Mouse (Mus musculus): ENCODE measurements at regions not wholly inside any gene's neighbourhood (a gene's known extent, or its start where the extent isn't known, plus 50 kb on each side); places are given as distances from the start of the nearest gene placed in this dataset.

- no peak for DNase-seq (ENCODE audit: low read depth, low spot score)
Measured at GRCm38 (mm10) chr2:9267675-9268074, 613.4 kb upstream of the 4930412O13Rik start.

- no peak for DNase-seq (ENCODE audit: low read depth, low spot score)
Measured at GRCm38 (mm10) chr2:9283441-9283840, 597.6 kb upstream of the 4930412O13Rik start.

- no peak for DNase-seq (ENCODE audit: low read depth, low spot score)
Measured at GRCm38 (mm10) chr2:9285800-9286199, 595.3 kb upstream of the 4930412O13Rik start.

DNA sequence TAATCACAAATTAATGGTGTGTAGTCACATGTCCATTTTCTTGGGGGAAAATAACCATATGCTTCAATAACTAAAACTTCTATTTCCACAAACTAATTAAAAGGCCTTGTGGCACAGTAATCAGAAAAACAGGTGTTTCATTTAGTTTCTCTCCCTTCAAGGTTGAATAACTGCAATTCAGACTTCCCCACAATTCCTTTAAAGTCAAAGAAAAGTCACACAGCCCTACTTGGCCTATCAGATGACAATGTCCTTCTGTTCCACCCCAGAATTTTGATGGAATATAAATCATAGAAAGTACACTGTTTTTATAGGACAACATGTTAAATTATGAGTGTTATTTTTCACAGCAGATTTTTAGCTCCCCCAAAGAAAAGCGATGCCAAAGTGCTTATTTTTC lies 594.0 kb upstream of the 4930412O13Rik start:
- no peak for DNase-seq (ENCODE audit: low read depth, low spot score)

DNA sequence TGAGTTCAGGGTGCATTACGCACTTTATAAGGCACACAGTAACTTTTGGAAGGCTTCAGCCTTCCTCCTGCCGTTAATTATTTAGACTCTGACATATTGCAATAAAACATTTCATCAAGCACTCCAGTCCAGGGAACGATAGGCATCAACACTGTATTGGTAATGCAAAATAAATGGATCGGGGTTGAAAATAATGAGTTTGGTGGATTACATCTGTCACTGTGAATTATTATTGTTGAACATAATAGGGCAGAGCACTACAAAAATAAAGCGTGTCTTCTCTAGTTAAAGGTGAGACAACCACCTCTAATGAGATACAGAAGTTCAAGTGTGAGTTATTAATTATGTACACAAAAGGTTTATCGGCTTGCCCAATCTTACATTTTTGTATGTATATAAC lies 593.4 kb upstream of the 4930412O13Rik start:
- no peak for DNase-seq (ENCODE audit: low read depth, low spot score)

- DNase-seq (ENCODE audit: low read depth, low spot score), result peak; percentile 15
Measured at GRCm38 (mm10) chr2:9331630-9332352, 549.3 kb upstream of the 4930412O13Rik start.

- no peak for DNase-seq (ENCODE audit: low read depth, low spot score)
Measured at GRCm38 (mm10) chr2:9348982-9349381, 532.1 kb upstream of the 4930412O13Rik start.

GRCm38 (mm10) chr2:9349994-9350393 lies 531.1 kb upstream of the 4930412O13Rik start:
- DNase-seq (ENCODE audit: low read depth, low spot score), result no peak

DNA sequence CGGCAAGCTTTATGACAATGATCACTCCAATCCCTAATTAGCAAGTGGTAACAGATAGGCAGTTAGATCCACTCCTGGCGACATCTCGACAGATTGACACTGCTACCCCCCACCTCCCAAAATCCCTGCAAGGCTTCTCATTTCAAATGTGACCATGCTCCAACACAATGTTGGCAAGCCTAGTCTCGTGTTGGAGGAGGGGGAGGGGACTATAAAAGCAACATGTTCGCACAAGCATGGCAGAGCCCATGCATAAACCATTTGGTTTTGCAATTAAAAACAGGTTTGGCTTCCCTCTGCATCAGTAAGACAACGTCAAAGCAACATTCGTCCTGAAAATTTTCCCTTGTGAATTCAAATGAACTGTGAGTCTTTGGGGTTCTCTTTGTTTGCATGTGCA lies 528.9 kb upstream of the 4930412O13Rik start:
- peak; percentile 20 for DNase-seq (ENCODE audit: low read depth, low spot score)

- DNase-seq (ENCODE audit: low read depth, low spot score), result no peak
Measured at GRCm38 (mm10) chr2:9360020-9360419, 521.0 kb upstream of the 4930412O13Rik start.

DNA sequence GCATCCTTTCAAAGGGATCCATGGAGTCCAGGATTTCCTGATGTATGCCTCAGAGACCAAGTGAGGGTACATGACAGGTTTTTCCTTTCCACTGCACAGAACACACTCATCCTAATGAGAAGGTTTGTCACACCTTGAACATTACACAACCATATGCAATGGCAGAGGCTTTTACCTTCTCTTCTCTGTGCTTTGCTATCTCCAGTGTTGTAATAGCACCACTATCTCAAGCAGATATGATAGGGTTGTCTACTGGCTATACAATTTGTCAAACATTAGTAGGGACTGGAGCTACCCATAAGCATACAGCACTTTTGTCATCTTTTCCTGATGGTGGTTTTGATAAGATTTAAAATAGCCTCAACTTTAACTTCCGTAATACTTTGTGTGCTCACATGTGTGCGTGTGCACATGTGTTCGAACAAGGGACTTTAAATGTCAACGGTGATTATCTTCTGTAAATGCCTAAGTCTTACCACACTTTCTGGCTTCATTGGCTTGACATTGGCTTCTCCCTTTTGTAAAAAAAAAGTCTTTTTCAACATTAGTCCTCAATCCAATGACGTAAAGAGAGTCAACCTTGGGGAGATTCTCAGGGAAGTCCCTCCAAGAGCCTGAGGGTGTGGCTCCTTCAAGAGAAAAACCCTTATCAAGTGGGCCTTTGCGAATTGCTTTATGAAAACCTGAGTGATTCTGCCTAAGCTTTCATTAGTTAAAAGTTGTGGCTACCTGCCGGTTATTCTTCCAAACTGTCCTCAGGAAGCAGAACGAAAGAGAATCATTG lies 513.1 kb upstream of the 4930412O13Rik start:
- DNase-seq (ENCODE audit: low read depth, low spot score), result no peak

- DNase-seq (ENCODE audit: low read depth, low spot score), result no peak
Measured at GRCm38 (mm10) chr2:9369572-9369971, 511.5 kb upstream of the 4930412O13Rik start.

- no peak for DNase-seq (ENCODE audit: low read depth, low spot score)
Measured at GRCm38 (mm10) chr2:9386566-9386965, 494.5 kb upstream of the 4930412O13Rik start.

DNA sequence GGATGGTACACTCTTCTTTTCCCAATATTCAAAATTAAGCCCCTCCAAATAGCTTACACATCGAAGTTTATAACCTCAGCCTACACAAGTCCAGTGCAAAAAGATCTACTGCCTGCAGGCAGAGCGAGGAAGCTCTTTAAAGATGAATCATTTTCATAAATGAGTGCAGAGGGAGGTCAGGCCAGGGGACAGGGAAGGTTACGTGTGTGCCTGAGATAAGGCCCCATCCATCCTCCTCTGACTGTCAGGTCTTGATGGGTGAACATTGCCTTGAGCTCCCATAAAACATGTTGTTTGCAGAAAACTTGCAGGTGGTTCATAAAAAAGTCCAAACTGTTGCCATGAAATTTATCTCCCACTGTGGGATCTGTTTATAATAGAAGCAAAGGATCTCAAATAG lies 493.0 kb upstream of the 4930412O13Rik start:
- DNase-seq (ENCODE audit: low read depth, low spot score), result peak; percentile 30

- DNase-seq (ENCODE audit: low read depth, low spot score), result no peak
Measured at GRCm38 (mm10) chr2:9395379-9395999, 485.6 kb upstream of the 4930412O13Rik start.

DNA sequence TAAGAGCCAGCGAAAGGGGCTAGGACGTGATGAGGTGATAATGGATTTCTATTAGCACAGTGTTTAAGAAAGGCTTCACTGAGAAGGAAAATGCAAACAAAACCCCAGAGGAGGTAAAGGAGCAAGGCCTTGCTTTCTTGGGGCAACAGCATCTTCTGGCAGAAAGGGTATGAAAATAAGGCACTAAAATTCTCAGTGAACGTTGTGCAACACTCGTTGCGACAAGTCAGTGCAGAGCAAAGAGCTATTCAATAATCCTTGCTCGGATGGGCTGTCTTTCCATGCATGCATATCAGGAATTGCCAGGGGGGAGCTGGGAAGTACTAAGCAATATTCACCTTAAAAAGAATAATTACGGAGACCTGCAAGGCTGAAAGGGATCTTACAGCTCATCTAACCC lies 479.6 kb upstream of the 4930412O13Rik start:
- DNase-seq (ENCODE audit: low read depth, low spot score), result no peak

DNA sequence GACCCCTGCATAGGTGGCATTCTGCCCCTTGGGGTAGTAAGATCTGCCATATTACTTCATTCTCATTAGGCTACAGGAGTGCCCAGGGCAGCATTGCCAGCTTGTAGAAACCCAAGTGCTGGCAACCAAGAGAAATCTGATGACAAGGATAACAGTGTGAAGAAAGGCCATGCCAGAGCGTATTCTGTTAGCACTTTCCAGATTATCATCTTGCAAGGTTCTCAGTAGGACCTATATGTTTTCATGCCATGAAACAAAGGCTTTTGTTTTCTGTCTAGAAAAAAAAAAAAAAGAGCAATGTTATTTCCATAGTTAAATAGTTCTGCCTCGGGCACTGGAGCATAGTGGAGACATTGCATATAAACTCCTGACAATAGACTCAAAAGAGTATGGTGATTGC lies 478.8 kb upstream of the 4930412O13Rik start:
- DNase-seq (ENCODE audit: low read depth, low spot score), result no peak

- DNase-seq (ENCODE audit: low read depth, low spot score), result peak; percentile 47
Measured at GRCm38 (mm10) chr2:9409075-9409474, 472.0 kb upstream of the 4930412O13Rik start.

DNA sequence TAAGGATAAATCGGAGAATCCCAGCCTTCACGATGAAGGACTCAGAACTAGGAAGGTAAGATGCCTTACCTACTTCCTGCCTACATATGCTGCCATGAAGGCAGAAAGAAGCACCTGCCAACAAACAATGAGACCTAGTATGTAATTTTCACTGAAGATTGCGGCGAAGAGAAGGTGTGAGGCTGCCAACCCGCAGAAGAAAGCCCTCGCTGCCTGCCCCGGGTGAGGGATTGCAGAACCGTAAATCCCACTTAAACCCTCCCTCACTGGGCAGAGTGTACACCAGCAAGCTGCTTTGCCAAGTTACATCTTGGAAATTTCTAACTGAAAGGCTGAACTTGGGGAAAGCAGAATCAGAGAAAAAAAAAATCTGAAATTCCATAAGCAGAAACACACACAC lies 458.4 kb upstream of the 4930412O13Rik start:
- no peak for DNase-seq (ENCODE audit: low read depth, low spot score)

DNA sequence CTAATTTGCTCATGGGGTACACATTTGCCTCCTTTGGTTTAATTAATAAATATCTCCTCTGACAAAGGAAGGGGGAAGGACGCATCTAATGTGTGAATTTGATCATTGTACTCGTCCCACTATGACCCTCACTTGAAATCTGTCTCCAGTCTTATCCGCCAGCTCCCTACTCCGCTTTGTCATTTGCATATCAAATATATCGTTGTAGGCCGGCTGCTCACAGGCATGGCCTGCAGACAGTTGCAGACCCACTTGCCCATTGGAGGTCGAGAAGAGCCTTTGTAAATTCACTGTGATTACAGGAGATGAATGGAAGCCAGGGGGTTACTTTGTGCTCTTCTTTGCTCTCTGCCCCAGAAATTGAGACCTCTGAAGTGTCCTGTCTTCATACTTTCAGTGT lies 457.5 kb upstream of the 4930412O13Rik start:
- DNase-seq (ENCODE audit: low read depth, low spot score), result no peak

GRCm38 (mm10) chr2:9433110-9433940 lies 447.7 kb upstream of the 4930412O13Rik start:
- peak; percentile 18 for DNase-seq (ENCODE audit: low read depth, low spot score)

Data from mesoderm, embryonic 11.5 days (tissue).